Mouse (Mus musculus) urinary bladder, postnatal 25 days (tissue): ENCODE results near the gene Hs2st1.

Experiments used
- DNase-seq: peaks from one replicate; pipeline ENCODE4 v3.0.0; 2022; ENCODE audit warnings: low spot score

Hs2st1 gene

DNA sequence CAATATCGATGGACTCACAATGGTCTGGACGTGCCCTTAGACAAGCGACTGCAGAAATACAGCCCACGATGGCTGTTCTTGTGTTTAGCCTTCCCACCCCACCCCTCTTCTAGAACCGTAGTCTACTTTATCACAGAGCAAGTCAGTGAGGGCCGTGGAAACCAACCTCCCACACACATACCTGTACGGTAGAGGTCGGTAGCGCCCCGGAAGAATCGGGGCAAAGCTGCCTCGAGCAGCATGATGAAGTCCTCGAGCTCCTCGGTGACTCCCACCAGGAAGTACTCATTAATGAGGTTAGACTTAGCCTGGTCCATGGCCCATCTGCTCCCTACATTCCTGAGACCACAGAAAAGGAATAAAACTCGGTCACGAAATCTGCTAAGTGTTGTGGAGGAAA, 134.7 kb downstream of the Hs2st1 start:
- no peak for DNase-seq

DNA sequence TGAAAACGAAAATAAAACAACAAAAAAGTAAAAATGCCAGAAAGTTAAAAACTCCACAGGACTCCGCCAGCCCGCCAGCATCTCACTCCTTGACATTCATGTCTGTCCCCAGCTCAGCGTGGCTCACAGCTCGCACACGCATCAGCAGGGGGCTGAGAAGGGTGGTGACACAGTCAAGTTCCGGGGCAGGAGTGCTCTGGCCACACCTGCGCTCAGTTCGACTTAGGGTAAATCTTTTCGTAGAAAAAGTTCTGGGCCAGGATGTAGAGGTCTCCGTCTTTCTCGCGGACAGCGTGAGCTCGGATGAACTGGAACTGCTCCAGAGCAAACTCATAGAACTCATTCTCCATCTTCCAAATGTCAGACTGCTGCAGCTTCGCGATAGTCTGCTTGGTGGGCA, 135.7 kb downstream of the Hs2st1 start:
- no peak for DNase-seq

DNA sequence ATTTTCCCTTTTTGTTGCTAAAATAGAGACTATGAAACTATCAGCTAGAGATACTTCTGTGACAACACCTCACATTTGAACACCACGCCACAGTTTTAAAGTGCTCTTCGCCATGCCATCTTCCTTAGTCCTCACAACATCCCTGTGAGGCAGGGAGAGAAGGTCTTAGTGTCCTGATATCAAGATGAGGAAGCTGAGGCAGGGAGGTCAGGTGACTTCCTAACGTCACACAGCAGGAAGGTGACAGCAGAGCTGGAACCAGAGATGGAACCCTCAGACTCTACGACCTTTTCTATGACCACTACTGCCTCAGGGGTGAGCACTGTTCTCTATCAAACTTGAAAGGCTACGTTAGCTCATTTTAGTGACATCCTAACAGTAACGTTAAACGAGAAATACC, 136.9 kb downstream of the Hs2st1 start:
- DNase-seq = no peak

DNA sequence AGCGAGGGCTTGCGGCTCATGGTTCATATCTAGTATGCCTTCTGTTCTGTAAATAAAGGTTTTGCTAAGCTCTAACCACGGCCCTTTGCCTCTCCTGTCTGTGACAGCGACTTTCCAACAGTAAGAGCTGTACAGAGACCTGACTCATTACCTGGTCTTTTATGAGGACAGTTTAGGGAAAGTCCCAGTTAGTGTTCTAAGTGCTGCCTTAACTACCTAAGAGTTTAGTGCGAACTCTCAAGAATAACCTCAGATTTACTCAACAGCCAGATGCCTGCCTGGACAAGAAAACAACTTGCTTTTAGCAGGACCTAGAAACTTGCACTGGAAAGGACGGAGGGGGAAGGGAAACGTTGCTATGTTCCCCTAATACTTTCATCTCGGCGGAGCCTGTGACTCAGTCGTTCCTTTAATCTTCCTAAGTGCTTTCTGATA, 137.8 kb downstream of the Hs2st1 start:
- no peak for DNase-seq

DNA sequence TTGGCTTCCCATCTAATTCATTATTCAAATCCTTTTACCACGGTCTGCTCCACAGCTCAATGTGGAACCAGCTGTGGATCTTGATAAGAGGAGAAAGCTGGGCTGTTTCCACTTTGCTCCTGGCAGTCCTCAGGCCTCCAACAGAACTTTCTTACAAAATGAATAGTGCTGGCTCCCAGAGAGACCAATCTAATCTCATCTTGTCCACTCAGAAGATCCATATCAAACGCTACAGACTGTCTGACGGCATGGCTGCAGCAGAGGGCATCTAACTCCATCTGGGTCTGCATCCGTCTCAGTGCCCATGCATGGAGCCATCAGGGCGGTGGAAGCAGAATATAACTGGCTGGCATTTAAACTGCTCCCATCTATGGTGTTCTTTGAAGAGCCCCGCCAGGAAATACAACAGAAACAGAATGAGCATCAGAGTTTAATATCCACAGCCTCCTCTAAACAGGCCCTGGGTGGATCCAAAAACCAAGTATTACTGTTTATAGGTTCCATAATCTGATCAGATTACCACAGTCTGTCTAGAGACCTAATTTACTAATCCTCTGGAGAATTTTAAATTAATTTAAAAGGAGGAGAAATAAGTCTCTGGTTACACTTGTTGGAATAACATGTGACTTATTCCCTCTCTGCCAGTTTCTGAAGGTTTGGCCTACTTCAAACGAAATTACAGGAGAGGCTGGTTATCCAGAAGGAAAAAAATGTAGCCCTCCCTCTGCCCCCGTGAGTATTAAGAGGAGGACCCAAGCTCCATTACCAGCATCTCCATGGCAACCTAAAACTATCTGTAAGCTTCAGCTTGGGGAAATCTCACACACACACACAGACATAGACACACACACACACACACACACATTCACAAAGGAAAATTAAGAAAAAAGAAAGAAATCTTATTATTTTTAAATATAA, 141.2 kb downstream of the Hs2st1 start:
- no peak for DNase-seq

DNA sequence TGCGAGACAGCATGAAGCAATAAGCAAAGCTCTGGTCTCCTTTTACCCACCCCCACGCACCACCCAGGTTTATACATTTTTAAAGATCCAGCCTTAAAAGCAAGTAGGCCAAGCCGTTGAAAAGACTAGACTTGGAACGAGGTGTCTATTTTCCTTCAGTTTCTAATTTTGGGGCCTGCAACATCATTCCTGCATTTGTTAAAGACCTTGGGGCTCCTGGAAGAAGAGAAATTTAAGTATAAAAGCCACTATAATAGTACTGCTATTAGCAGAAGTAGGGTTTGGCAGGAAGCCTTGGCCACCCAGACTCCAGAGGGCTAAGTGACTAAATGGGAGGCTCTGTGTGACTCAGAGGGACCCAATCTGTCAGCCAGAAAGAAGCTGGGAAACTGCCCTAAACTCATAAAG, 144.9 kb downstream of the Hs2st1 start:
- DNase-seq = no peak

DNA sequence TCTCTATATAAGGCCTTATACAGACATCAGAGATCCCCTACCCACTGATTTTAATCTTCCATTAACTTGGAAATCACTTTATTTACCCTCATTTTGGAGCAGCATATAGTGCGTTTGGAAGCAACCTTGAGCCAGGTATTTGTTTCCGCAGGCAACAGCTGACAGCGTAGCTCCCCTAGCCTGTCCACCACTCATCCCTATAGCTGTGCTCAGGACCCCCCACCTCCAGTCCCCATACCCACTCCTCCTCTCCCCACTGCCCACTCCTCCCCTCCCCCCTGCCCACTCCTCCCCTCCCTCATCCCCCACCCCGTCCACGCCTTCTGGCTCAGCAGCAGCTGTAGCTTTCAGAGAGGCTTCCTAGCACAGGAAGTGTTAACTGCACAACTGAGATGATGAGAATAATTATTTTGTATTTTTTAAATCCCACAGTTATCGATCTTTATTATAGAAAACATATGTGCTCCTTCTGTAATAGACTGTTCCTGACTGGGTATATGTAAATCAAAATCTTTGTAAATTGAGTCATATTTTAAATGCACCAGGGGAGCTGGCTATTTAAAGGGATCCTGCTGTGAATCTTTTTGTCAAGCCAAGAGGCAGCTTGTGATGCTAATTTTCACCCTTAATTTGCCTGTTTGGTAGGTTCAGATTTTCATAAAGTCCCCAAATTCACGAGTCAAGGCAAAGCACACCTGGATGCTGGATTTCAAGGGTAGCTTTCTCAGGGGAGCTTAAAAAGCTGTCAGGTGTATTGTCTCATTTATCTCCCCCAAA, 148.4 kb downstream of the Hs2st1 start:
- no peak for DNase-seq

DNA sequence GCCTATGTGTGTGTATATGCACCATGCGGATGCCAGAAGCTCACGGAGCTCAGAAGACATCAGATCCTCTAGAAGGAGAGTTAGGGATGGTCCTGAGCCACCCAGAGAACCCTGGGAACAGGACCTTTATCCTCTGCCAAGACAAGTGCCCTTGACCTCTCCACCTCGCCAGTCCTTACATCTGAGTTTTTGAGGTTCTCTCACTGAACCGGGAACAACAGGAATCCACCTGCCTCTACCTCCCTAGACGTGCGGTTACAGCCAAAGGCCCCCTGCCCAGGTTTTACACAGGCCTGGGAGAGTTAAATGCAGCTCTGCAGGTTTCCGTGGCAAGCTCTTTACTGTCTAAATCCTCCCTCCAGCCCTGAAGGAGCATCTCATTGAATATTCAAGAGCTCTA, 156.2 kb downstream of the Hs2st1 start:
- DNase-seq = no peak

DNA sequence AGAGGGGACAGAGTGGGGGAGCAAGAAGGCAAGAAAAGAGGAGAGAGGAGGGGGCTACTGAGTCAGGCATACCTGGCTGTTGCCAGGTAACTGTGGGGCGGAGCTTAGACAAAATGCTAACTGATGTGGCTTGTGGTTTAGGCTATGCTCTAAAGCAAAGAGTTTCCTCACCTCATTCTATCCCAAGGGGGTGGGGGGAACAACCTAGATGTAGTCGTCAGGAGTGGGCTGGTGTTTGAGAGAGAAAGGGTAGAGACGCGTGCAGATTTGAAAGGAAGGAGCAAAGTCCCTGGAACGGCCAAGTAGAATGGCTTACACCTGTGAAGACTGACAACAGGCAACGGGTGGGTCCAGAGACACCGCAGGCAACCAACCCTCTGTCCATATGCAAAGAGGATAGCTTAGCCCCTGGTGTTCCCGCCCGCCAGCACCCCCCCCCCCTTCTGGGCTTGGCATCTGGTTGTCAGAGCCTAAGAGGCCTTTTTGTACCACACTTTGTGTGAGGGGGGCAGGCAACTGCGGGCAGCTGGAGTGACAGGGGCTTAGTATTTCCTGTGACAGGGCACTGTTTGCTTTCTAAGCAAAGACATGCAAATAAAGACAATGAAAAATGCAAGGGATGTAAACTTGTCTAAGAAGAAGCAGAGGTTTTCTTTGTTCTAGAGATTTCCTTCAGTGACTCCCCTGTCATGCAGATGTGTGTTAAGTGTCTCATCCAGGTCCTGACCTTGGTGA, 157.3 kb downstream of the Hs2st1 start:
- DNase-seq = no peak

DNA sequence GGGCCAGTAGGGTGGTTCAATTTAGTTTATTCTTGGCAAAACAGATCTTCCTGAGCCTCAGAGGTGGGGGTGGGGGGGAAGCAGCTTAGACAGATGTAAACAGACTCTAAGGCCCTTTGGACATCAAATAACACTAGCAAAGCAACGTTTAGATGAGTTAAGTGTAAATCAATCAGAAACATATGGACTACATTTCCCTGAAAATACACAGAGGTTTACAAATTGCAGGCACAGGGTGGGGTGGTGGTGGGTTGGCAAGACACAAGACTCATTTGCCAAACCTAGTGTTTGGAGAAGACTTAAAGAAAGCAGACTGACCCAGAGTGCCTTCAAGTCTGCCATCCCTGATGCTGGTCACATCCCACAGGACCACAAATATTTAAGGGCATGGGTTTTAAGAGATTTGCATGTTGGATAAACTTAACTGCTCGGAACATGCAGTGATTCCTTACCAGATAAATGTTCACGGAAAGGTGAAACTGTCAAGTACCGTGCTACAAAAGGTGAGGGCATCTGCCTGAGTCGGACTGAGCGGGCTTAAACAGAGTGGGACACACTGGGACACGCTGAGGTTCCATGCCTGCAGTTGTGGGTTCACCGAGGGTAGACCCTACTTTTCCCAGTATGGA, 158.2 kb downstream of the Hs2st1 start:
- no peak for DNase-seq

DNA sequence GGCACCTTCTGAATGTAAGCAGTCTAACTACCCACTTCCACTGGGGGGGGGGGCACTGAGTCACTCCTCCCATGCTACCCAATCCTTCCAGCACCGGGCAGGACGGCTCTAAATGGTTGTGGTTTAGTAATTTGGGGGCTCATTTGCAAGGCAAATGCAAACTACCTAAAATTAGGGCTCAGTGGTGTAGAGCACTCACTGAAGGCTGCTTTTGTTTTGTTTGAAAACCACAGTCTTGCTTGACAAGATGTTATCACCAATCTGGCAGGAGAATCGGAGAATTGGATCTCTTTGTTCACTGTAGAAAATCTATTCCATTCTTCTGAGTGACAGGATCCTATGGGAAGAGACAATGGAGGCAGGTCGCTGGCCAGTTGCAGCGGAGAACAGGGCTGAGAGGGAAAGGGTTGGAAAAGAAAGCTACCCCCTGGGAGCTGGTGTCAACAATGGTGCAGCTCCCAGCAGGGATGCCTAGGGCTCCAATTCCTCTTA, 158.9 kb downstream of the Hs2st1 start:
- no peak for DNase-seq

DNA sequence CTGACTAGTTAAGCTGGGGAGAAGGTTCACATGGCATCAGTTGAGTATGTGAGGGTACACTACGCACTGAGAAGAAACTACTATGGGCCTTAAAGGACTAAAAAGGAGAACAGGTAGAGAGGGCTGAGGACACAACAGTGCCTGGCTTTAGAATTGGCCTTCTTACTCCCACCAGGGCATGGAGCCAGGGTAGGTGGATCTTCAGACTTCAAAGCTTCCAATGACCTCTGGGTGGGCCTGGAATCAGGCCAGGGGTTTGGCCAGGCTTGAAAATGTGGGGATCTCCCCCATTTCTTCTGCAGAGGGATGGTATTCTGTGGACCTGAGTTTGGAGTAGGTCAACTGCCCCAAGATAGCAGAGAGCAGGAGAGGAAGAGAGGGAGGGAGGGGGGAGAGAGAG, 161.0 kb downstream of the Hs2st1 start:
- no peak for DNase-seq

DNA sequence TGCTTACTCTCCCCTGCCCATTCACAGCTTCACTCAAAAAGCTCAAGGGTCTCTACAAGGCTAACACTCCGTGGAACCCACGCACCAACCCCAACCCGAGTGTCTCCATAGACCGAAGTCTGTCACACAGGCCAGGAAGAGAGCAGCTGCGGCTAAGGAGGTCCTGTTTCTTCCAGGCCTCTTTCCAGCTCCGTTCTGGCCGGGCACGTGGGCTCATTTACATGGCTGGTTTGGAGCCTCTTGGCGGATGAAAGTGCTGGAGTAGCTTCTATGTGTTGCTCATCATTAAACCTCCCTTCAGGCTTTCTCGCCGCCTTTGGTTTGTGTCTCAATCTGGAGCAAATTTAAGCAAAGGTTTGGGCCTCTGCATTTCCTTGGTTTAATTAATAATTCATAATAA, 164.7 kb downstream of the Hs2st1 start:
- DNase-seq = no peak

DNA sequence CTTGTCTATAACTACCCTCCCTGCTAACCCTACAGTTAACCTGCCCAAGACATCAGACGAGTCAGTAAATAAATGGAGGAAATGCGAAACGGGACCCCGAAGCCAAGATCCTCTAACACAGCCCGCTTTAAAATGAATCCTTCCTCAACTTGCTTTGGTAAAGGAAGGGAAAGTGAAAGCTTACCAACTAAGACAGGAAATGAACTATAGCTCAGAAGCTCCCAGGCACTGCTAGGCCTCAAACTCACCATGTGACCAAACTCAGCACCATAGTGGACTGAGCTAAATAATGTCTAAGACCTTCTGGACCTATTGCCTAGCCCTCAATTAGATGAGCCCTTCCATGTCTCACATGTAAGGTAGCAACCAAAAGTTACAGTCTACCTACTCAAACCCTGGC, 168.7 kb downstream of the Hs2st1 start:
- no peak for DNase-seq

DNA sequence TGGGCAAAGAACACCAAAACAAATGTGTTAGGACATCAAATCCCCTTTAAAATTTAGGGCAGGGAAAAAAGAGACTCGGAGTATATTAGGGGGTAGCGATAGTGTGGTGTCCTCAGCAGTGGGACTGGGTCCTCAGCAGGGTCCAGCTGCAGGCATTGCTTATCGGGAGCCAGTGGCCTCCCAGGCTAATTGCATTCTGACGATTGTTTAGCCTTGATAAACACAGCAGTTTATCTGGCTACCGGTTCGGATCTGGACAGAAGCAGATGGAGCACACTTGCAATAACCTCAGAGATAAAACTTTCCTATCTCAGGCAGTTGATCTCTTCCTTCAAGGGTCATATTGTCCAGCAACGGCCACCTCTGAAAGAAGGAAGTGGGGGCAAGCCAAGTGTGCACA, 169.1 kb downstream of the Hs2st1 start:
- DNase-seq = no peak

DNA sequence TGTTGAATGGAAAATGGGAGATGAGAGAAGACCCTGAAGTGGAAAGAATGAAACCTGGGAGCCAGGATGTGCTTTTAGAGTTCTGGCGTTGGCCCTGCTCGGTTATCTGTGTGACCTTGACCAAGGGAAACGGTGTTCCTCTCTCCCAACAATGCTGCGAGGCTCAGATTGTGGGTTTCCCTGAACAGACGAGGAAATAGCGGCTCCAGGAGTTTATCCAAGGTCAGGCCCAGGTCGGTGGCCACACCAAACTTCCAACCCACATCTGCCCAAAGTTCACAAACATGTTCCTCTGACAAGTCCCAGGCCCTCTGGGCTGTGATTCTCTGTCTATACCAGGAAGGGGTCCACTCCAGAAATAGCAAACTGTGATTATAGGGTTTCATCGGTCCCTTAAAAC, 169.6 kb downstream of the Hs2st1 start:
- no peak for DNase-seq

DNA sequence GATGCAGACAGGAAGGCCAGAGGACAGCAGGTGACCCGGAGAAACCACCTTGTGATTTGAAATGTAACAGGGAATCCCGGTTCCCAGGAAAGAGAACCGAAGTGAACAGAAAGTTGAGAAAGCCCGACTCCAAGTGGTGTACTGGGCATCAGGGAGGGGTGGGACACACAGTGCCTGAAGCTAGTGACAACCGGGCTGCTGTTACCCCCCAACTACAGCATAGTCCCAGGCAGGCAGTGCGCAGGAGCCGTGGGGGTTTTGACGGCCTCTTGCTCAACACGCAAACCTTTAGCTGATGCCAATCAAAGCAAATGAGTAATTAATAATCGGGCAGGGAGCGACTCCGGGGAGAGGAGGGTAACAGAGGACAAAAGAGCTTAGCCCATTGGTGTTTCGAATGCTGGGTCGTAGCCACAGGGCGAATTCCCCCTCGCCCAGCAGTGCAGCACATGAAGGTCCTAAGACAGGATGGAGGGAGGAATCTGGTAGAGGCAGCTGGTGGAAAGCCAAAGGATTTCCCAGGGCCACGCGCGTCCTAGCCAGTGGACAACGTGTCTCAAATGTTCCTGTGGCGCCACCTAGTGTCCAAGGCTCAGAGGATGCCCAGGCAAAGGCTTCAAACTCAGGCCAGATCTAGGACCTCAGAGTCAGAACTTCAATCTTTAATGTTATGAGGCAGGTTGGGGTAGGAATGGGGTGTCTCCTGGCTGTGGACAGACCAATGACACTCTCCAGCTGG, 170.5 kb downstream of the Hs2st1 start:
- peak; percentile 91 for DNase-seq

DNA sequence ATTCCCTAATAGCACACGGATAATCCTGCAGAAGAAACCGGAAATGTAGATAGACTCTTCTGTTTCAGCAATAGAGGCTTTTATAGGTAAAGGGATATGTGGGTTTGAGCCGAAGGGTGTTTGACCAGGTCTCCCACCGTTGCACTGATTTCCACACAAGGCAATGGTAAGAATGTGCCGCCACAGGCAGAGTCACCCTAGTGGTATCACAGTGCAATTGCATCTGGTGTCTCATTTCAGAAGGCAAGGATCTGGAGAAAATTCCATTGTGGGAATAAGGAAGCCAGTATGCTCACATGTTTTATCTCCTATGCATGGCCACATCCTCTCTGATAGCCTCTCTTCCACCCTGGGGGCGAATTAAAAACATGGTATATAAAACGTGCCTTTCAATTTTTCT, 171.8 kb downstream of the Hs2st1 start:
- DNase-seq = no peak

DNA sequence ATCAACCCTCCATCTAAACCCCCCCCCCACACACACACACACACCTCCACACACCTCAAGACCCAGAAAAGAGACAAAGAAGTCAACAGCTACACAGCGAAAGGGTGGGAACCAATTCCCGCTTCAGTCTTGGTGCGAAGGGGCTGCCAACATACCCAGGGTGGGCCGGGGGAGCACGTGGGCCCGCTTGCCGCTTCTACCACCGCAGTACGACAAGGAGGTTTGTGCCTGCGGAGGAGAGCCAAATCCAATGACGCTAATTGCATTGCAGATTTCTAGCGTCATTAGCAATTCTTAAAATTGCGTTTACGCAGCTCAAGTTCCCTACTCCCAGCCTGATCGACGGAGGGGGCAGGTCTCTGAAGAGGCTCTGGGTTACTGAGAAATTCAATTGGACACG, 173.5 kb downstream of the Hs2st1 start:
- DNase-seq = no peak

DNA sequence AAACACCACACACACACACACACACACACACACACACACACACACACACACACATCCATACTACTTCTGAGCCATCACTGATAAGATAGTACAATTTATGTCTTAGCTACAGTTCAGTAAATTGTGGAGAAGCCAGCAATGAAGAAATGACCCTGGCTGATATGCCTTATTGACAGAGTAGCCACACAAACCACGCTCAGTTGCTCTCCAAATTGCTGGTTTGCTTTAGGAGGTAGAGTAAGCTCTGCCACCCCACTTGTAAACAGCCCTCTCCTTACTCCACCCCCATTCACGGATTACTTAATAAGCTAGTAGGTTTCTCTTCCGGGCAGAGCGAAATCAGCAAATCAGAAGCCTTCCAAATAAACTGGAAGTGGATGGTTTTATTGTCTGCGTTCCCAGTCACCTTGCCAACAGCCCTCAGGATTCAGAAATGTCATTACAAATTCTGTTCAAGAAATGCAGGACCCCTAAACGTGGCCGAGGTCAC, 175.5 kb downstream of the Hs2st1 start:
- no peak for DNase-seq

DNA sequence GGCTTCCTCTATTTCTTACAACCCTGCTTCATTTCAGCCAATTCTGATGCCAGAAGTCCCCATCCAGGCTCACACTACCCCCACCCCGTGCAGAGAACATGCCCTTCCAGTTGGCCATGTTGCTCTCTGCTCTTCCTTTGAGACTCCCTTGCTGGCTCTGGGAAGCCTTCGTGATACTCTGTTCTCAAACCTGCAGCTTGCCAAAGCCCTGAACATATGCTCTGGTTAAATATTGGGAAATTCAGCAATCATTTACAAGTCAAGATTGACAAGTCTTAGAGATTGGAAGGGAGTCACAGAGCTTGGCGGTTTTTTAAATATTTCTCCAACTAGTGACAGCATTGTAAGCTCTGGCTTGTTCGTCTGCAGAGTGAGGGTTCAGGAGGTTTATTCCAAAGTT, 183.5 kb downstream of the Hs2st1 start:
- no peak for DNase-seq
